Mouse (Mus musculus): ENCODE results near the gene Tmem79. TPM values are rescaled to one million over a fixed set of nuclear protein-coding genes. Genes with fewer than 3 reads are reported as not detected.
A peak's percentile ranks its signal among the peaks of the same experiment; 100 is the strongest.
"Not testable (repeated sequence)": the region's sequence is repeated elsewhere in the genome, so short reads cannot be mapped to it uniquely, and the experiment has no call there.

Tmem79 gene
- polyA plus RNA-seq (2015; fragmentation: Nextera tagmentation; extraction: Ambion mirVana), result 6.3 and 7.4 TPM in 2 replicates

DNA sequence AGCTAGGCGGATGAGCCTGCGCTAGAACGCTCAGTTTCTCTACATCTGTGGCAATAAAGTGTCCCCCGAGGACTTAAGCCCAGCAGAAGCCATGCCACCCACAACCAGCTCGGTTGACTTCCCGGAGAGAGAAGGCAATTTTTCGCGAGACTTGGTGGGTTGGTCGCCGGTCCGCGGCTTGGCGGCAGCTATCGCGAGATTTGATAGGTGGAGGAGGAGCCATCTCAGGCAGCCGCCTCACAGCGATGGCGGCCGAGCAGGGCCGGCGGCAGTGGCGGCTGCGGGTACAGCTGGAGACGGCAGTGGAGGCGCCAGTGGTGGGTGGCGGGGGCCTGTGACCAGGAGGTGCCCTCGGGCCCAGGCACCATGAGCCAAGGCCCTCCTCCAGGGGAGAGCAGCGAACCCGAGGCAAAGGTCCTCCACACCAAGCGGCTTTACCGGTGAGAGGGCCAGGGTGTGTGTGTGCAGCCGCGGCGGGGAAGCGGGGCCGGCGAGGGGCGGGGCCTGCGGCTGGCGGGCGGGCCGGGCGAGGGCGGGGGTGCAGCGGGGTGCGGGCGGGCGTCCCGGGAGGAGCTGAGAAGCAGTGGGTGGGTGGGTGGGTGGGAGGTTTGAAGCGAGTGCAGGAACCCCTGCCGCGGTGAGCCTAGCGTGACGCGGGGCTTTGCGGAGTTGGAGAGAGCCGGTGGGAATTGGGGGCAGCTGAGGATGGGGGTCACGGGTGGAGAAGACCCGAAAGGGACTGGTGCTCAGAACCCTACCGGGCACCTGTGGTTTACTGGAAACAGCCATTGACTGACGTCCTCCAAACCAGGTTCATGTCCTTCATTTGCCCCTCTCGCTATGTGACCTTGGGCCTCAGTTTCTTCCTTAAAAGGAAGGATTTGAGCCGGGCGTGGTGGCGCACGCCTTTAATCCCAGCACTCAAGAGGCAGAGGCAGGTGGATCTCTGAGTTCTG lies at the start of gene Tmem79, which contains the start of gene Smg5:
Gene Tmem79, minus strand, starts transcription at position 91 of the 956 bp plus-strand sequence.
Gene Smg5, plus strand, starts transcription at position 203 of the 956 bp plus-strand sequence.
- WGBS, result 2% methylated on average over 58 of the region's 66 CpGs
- peak; percentile 97 for DNase-seq (ENCODE audit: low spot score)
- peak within 1 kb of the TSS; percentile 88 for H3K27ac ChIP-seq

DNA sequence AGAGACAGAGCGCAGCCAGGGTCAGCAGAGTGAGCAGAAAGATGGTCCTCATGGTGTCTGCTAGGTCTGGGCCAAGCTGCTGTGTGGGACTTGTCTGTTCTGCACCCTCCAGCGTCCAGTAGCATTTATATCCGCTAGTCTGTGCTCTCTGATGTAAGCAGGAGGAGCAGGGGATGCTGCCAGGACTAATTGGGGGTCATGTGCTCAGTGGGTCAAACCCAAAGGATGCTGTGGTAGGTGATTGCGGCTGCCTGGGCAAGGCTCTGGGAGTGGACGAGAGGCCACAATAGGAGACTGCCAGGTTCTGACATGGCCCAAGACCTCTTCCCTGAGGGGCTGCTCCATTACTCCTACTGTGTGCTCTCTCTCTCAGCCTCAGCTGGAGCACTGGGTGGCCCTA lies 48.4 kb upstream of the Tmem79 start, which contains the start of gene Bglap:
Gene Bglap, minus strand, starts transcription at position 101 of the 400 bp plus-strand sequence.
- Histone ChIP-seq H3K9me3 (replicated peaks; ENCODE audit: low read length) (no peaks in the 10 kb centered on the region), H3K4me1 (replicated peaks; ENCODE audit: insufficient read depth, low read length) (no peaks in the 10 kb centered on the region), H3K36me3 (ENCODE audit: insufficient read depth, low read length) (no peaks in the 10 kb centered on the region), H3K4me2 (ENCODE audit: low read length) (no peak within 1 kb of the TSS), H3K4me3 (replicated peaks; ENCODE audit: low read depth, low read length) (no peak within 1 kb of the TSS), H3K27ac (no peak within 1 kb of the TSS), H3K27me3 (ENCODE audit: insufficient read depth, low read length) (no peaks in the 10 kb centered on the region), H3K9ac (ENCODE audit: low read depth, low read length) (no peak within 1 kb of the TSS)
- WGBS, result 71% methylated on average over 5 of the region's 5 CpGs
- ATAC-seq (replicated peaks; ENCODE audit: low FRiP score, low read depth) (no peak), DNase-seq (ENCODE audit: low spot score) (no peak)
- TF ChIP-seq CTCF (IDR thresholded peaks at IDR 0.05; ENCODE audit: low read depth), result no peak

More for the DNA sequence above, at the start of gene Tmem79, which contains the start of gene Smg5:
- H3K27me3 ChIP-seq (ENCODE audit: insufficient read depth, low read length), result no peaks in the 10 kb centered on the region
- H3K4me2 ChIP-seq (ENCODE audit: low read length), result peak within 1 kb of the TSS; percentile 80
- H3K4me3 ChIP-seq (replicated peaks; ENCODE audit: low read depth, low read length), result peak within 1 kb of the TSS; percentile 62
- no peak for TF ChIP-seq CTCF (IDR thresholded peaks at IDR 0.05; ENCODE audit: low read depth)
- peak within 1 kb of the TSS; percentile 84 for H3K9ac ChIP-seq (ENCODE audit: low read depth, low read length)
- peaks cover 17% of the 10 kb centered on the region for H3K4me1 ChIP-seq (replicated peaks; ENCODE audit: insufficient read depth, low read length)
- ATAC-seq (replicated peaks; ENCODE audit: low FRiP score, low read depth), result peak; percentile 92
- H3K36me3 ChIP-seq (ENCODE audit: insufficient read depth, low read length), result no peaks in the 10 kb centered on the region
- H3K9me3 ChIP-seq (replicated peaks; ENCODE audit: low read length), result no peaks in the 10 kb centered on the region

DNA sequence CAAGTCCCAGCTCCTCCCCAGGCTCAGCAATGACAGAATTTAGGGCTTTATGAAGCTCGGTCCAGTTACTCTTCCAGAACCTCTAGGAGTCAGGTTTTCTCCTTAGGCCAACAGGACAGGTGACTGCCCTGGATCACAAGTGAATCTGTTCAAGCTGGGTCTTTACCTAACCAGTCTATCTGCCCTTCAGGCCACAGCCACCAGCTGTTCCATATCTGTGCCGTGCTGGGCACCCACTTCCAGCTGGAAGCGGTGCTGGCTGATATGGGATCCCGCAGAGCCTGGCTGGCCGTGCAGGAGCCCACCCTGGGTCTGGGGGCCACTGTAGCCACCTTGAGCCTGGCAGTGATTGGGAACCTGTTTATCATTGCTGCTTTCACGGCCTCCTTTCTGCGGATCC lies 46.4 kb upstream of the Tmem79 start:
- 0% methylated on average over 1 of the region's 7 CpGs for WGBS
- H3K9me3 ChIP-seq (replicated peaks; ENCODE audit: low read length); H3K9ac ChIP-seq (ENCODE audit: low read depth, low read length); H3K27ac ChIP-seq; DNase-seq (ENCODE audit: low spot score); H3K27me3 ChIP-seq (ENCODE audit: insufficient read depth, low read length); H3K4me2 ChIP-seq (ENCODE audit: low read length); H3K4me3 ChIP-seq (replicated peaks; ENCODE audit: low read depth, low read length); ATAC-seq (replicated peaks; ENCODE audit: low FRiP score, low read depth); H3K4me1 ChIP-seq (replicated peaks; ENCODE audit: insufficient read depth, low read length); H3K36me3 ChIP-seq (ENCODE audit: insufficient read depth, low read length): not testable (repeated sequence)

DNA sequence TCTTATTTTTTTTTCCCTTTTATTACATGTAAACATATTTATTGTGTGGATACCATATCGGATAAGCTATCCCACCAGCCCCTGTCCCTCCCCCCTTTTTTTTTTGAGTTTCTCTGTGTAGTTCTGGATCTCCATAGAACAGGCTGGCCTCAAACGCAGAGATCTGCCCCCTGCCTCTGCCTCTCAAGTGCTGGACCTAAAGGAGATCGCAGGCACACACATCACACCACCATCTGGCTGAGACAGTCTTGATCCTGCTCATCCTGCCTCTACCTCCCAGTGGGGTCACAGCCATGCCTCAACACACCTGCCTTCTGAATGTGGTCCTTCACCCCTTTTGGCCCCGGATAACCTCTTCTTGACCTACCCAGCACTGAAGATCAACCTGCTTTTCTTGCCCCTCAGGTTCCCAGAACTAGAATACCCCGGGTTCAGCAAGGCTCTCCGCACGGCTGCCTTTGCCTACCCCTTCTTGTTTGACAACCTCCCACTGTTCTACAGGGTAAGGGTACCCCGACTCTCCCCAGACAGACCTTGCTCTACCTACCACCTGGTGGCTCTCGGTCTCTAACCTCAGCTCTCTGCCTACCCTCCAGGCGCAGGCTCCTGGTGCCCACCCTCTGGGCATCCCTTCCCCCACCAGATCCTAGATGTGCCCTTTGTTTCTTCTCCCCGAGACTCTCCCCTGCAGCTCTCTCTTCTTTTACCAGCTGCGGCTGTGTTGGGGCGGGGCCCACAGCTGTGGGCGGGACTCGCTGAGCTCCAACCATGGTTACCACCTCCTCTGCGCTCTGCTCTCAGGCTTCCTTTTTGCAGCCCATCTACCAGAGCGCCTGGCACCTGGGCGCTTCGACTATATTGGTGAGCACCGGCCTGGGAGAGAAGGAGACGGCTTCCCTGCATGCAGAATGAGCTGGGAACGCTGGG lies 45.7 kb upstream of the Tmem79 start:
- not testable (repeated sequence) for H3K27me3 ChIP-seq (ENCODE audit: insufficient read depth, low read length); H3K4me3 ChIP-seq (replicated peaks; ENCODE audit: low read depth, low read length); H3K36me3 ChIP-seq (ENCODE audit: insufficient read depth, low read length); H3K27ac ChIP-seq; H3K9ac ChIP-seq (ENCODE audit: low read depth, low read length); H3K9me3 ChIP-seq (replicated peaks; ENCODE audit: low read length); H3K4me1 ChIP-seq (replicated peaks; ENCODE audit: insufficient read depth, low read length)
- WGBS, result 10% methylated on average over 18 of the region's 22 CpGs
- ATAC-seq (replicated peaks; ENCODE audit: low FRiP score, low read depth), result peak; percentile 85
- H3K4me2 ChIP-seq (ENCODE audit: low read length), result peak overlapping the region; percentile 45
- DNase-seq (ENCODE audit: low spot score), result peak; percentile 57

DNA sequence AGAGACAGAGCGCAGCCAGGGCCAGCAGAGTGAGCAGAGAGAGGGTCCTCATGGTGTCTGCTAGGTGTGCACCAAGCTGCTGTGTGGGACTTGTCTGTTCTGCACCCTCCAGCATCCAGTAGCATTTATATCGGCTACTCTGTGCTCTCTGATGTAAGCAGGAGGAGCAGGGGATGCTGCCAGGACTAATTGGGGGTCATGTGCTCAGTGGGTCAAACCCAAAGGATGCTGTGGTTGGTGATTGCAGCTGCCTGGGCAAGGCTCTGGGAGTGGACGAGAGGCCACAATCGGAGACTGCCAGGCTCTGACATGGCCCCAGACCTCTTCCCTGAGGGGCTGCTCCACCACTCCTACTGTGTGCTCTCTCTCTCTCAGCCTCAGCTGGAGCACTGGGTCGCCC lies 42.7 kb upstream of the Tmem79 start, which contains the start of gene Bglap2:
Gene Bglap2, minus strand, starts transcription at position 101 of the 400 bp plus-strand sequence.
- not testable (repeated sequence) for H3K9me3 ChIP-seq (replicated peaks; ENCODE audit: low read length); H3K9ac ChIP-seq (ENCODE audit: low read depth, low read length); H3K4me3 ChIP-seq (replicated peaks; ENCODE audit: low read depth, low read length); H3K27me3 ChIP-seq (ENCODE audit: insufficient read depth, low read length); H3K36me3 ChIP-seq (ENCODE audit: insufficient read depth, low read length); H3K4me2 ChIP-seq (ENCODE audit: low read length); H3K27ac ChIP-seq; DNase-seq (ENCODE audit: low spot score); H3K4me1 ChIP-seq (replicated peaks; ENCODE audit: insufficient read depth, low read length); ATAC-seq (replicated peaks; ENCODE audit: low FRiP score, low read depth)
- 76% methylated on average over 5 of the region's 5 CpGs for WGBS

DNA sequence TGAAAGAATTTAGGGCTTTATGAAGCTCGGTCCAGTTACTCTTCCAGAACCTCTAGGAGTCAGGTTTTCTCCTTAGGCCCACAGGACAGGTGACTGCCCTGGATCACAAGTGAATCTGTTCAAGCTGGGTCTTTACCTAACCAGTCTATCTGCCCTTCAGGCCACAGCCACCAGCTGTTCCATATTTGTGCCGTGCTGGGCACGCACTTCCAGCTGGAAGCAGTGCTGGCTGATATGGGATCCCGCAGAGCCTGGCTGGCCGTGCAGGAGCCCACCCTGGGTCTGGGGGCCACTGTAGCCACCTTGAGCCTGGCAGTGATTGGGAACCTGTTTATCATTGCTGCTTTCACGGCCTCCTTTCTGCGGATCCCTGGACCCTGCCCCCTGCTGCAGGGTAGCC lies 40.7 kb upstream of the Tmem79 start:
- WGBS, result 16% methylated on average over 5 of the region's 7 CpGs
- H3K9ac ChIP-seq (ENCODE audit: low read depth, low read length); H3K4me3 ChIP-seq (replicated peaks; ENCODE audit: low read depth, low read length): not testable (repeated sequence)

DNA sequence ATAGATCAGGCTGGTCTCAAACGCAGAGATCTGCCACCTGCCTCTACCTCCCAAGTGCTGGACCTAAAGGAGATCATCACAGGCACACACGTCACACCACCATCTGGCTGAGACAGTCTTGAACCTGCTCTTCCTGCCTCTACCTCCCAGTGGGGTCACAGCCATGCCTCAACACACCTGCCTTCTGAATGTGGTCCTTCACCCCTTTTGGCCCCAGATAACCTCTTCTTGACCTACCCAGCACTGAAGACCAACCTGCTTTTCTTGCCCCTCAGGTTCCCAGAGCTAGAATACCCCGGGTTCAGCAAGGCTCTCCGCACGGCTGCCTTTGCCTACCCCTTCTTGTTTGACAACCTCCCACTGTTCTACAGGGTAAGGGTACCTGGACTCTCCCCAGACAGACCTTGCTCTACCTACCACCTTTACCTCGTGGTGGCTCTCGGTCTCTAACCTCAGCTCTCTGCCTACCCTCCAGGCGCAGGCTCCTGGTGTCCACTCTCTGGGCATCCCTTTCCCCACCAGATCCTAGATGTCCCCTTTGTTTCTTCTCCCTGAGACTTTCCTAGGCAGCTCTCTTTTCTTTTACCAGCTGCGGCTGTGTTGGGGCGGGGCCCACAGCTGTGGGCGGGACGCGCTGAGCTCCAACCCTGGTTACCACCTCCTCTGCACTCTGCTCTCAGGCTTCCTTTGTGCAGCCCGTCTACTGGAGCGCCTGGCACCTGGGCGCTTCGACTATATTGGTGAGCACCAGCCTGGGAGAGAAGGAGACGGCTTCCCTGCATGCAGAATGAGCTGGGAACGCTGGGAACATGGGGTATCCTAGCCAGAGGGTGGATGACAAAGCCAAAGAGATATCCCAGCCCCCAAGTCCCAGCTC lies 40.0 kb upstream of the Tmem79 start:
- ATAC-seq (replicated peaks; ENCODE audit: low FRiP score, low read depth), result peak; percentile 91
- WGBS, result 11% methylated on average over 19 of the region's 19 CpGs
- peak; percentile 74 for DNase-seq (ENCODE audit: low spot score)
- H3K4me1 ChIP-seq (replicated peaks; ENCODE audit: insufficient read depth, low read length); H3K4me3 ChIP-seq (replicated peaks; ENCODE audit: low read depth, low read length); H3K27me3 ChIP-seq (ENCODE audit: insufficient read depth, low read length); H3K9me3 ChIP-seq (replicated peaks; ENCODE audit: low read length); H3K36me3 ChIP-seq (ENCODE audit: insufficient read depth, low read length): not testable (repeated sequence)
- H3K4me2 ChIP-seq (ENCODE audit: low read length), result peak overlapping the region; percentile 39
- peak overlapping the region; percentile 64; the same call in 1 of the 2 replicates for H3K27ac ChIP-seq
- H3K9ac ChIP-seq (ENCODE audit: low read depth, low read length), result 0 out of 2 replicates have a peak overlapping the region, but pooled peaks have one; percentile 13

More for the DNA sequence above, 40.7 kb upstream of the Tmem79 start:
- not testable (repeated sequence) for DNase-seq (ENCODE audit: low spot score); H3K9me3 ChIP-seq (replicated peaks; ENCODE audit: low read length); H3K36me3 ChIP-seq (ENCODE audit: insufficient read depth, low read length); H3K27me3 ChIP-seq (ENCODE audit: insufficient read depth, low read length); H3K4me1 ChIP-seq (replicated peaks; ENCODE audit: insufficient read depth, low read length); ATAC-seq (replicated peaks; ENCODE audit: low FRiP score, low read depth)
- H3K4me2 ChIP-seq (ENCODE audit: low read length), result peak overlapping the region; percentile 39; the same call in 1 of the 2 replicates
- H3K27ac ChIP-seq, result 0 out of 2 replicates have a peak overlapping the region, but pooled peaks have one; percentile 64

DNA sequence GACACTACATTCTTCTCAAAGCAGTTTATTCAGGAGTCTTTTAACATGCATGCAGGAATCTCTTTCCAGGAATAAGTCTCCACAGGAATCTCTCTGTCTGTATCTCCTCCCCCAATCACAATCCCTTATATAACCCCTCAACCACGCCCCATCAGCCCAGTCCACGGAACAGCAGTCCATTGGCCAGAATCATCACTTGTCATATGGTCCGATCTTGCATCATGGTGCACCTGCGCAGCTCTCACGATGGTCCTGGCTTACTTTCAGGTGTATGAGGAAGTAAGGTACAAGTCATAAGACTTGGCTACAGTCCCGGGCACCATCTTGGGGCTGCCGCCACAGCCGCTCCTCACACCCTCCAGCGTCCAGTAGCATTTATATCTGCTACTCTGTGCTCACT lies 36.7 kb upstream of the Tmem79 start, which contains the start of gene Bglap3:
Gene Bglap3, minus strand, starts transcription at position 101 of the 400 bp plus-strand sequence.
- not testable (repeated sequence) for H3K36me3 ChIP-seq (ENCODE audit: insufficient read depth, low read length); ATAC-seq (replicated peaks; ENCODE audit: low FRiP score, low read depth); H3K27me3 ChIP-seq (ENCODE audit: insufficient read depth, low read length); H3K9me3 ChIP-seq (replicated peaks; ENCODE audit: low read length); H3K4me2 ChIP-seq (ENCODE audit: low read length); H3K27ac ChIP-seq; H3K4me1 ChIP-seq (replicated peaks; ENCODE audit: insufficient read depth, low read length); DNase-seq (ENCODE audit: low spot score); H3K9ac ChIP-seq (ENCODE audit: low read depth, low read length); H3K4me3 ChIP-seq (replicated peaks; ENCODE audit: low read depth, low read length)
- WGBS, result 94% methylated on average over 9 of the region's 9 CpGs

Measured in kidney, postnatal 0 days (tissue).